Mouse (Mus musculus) CH12.LX (cell line): ENCODE measurements at regions not wholly inside any gene's neighbourhood (a gene's known extent, or its start where the extent isn't known, plus 50 kb on each side); places are given as distances from the start of the nearest gene placed in this dataset.

ENCODE experiments used
- DNase-seq: peaks from one replicate; pipeline ENCODE4 v3.0.0-alpha.2; 2013; ENCODE audit errors: extremely low read depth
- H3K27ac ChIP-seq: 2 replicates; pipeline ENCODE4 v1.5.1; 2012; ENCODE audit warnings: low read depth, mild to moderate bottlenecking, control low read depth, moderate library complexity; ENCODE audit not compliant: insufficient read depth
- H3K27me3 ChIP-seq: replicated peaks from 2 replicates; pipeline ENCODE3; 2012; ENCODE audit warnings: inconsistent platforms
- H3K36me3 ChIP-seq, 2 experiments: replicated peaks in 1 of 2; 2 replicates each; pipeline versions ENCODE3 to v1.6.1; 2012; ENCODE audit warnings: inconsistent platforms in 1 of 2, low read length in 1 of 2, mild to moderate bottlenecking in 1 of 2, mixed read lengths in 1 of 2, moderate library complexity in 1 of 2; ENCODE audit not compliant: control insufficient read depth in 1 of 2, insufficient read depth in 1 of 2
- H3K4me1 ChIP-seq, 2 experiments: 2 replicates each; pipeline ENCODE4 v1.6.1; 2012; ENCODE audit warnings: inconsistent platforms in 1 of 2, moderate library complexity in 1 of 2; ENCODE audit not compliant: insufficient read depth in 2 of 2, control insufficient read depth in 1 of 2
- H3K4me2 ChIP-seq: 2 replicates; pipeline ENCODE4 v1.6.1; 2012; ENCODE audit warnings: low read depth, mild to moderate bottlenecking, control low read depth; ENCODE audit not compliant: poor library complexity, insufficient read depth, severe bottlenecking
- H3K4me3 ChIP-seq, 3 experiments: fragments of 150-350 bp in 1 of 3; sonication (generic) in 1 of 3; replicated peaks in 1 of 3; 2 replicates each; pipeline versions ENCODE3 to v1.5.1; 2011 to 2012; ENCODE audit warnings: low read depth in 2 of 3, low read length in 2 of 3, mild to moderate bottlenecking in 2 of 3, moderate library complexity in 2 of 3, control low read depth in 1 of 3, improper control_type of control experiment in 1 of 3, inconsistent platforms in 1 of 3, mixed read lengths in 1 of 3; ENCODE audit not compliant: poor library complexity in 1 of 3
- H3K79me2 ChIP-seq: replicated peaks from 2 replicates; pipeline ENCODE4 v1.6.1; 2012; ENCODE audit warnings: mild to moderate bottlenecking, moderate library complexity; ENCODE audit not compliant: control insufficient read depth, poor library complexity, insufficient read depth, severe bottlenecking; ENCODE audit errors: extremely low read depth
- H3K9ac ChIP-seq: 2 replicates; pipeline ENCODE4 v1.6.1; 2012; ENCODE audit warnings: low read depth, mild to moderate bottlenecking, control low read depth, moderate library complexity; ENCODE audit not compliant: insufficient read depth
- H3K9me3 ChIP-seq: replicated peaks from 2 replicates; pipeline ENCODE3; 2012; ENCODE audit warnings: low read length, inconsistent platforms, mixed read lengths
- CHD1 ChIP-seq: IDR thresholded peaks from 2 replicates; pipeline ENCODE4 v1.6.1; 2012; ENCODE audit warnings: low read depth, low read length, improper control_type of control experiment, inconsistent platforms
- CHD2 ChIP-seq: IDR thresholded peaks from 2 replicates; pipeline ENCODE4 v1.6.1; 2011; ENCODE audit warnings: low read length, improper control_type of control experiment
- ELF1 ChIP-seq: IDR thresholded peaks from 2 replicates; pipeline ENCODE4 v1.6.1; 2014; ENCODE audit warnings: low read depth, mild to moderate bottlenecking, inconsistent platforms, low read length, improper control_type of control experiment
- EP300 ChIP-seq: IDR thresholded peaks from 2 replicates; pipeline ENCODE4 v1.6.1; 2011; ENCODE audit warnings: low read length, improper control_type of control experiment
- ETS1 ChIP-seq: conservative IDR thresholded peaks from 2 replicates; pipeline ENCODE4 v1.6.1; 2012; ENCODE audit warnings: low read depth, mild to moderate bottlenecking, inconsistent platforms, low read length, improper control_type of control experiment, moderate library complexity
- GABPA ChIP-seq: IDR thresholded peaks from 2 replicates; pipeline ENCODE4 v1.6.1; 2012; ENCODE audit warnings: low read depth, low read length, improper control_type of control experiment, inconsistent platforms; ENCODE audit not compliant: insufficient replicate concordance
- IRF4 ChIP-seq: IDR thresholded peaks from 2 replicates; pipeline ENCODE4 v1.6.1; 2014; ENCODE audit warnings: low read depth, mild to moderate bottlenecking, inconsistent platforms, low read length, improper control_type of control experiment
- JUN ChIP-seq: IDR thresholded peaks from 2 replicates; pipeline ENCODE4 v1.6.1; 2011; ENCODE audit warnings: low read depth, mild to moderate bottlenecking, low read length, improper control_type of control experiment, moderate library complexity; ENCODE audit not compliant: insufficient read depth
- JUND ChIP-seq: conservative IDR thresholded peaks from 2 replicates; pipeline ENCODE4 v1.6.1; 2011; ENCODE audit warnings: low read depth, low read length, improper control_type of control experiment
- KAT2A ChIP-seq: IDR thresholded peaks from 2 replicates; pipeline ENCODE4 v1.6.1; 2012; ENCODE audit warnings: low read length, improper control_type of control experiment, inconsistent platforms; ENCODE audit not compliant: insufficient replicate concordance
- MAFK ChIP-seq: IDR thresholded peaks from 2 replicates; pipeline ENCODE4 v1.6.1; 2011; ENCODE audit warnings: low read length, improper control_type of control experiment; ENCODE audit not compliant: insufficient replicate concordance
- MAX ChIP-seq: IDR thresholded peaks from 2 replicates; pipeline ENCODE4 v1.6.1; 2011; ENCODE audit warnings: low read length, improper control_type of control experiment
- MAZ ChIP-seq: IDR thresholded peaks from 2 replicates; pipeline ENCODE4 v1.6.1; 2012; ENCODE audit warnings: low read depth, mild to moderate bottlenecking, inconsistent platforms, low read length, improper control_type of control experiment, moderate library complexity
- MYC ChIP-seq: IDR thresholded peaks from 2 replicates; pipeline ENCODE4 v1.6.1; 2011; ENCODE audit warnings: low read depth, mild to moderate bottlenecking, improper control_type of control experiment, low read length
- NELFE ChIP-seq: IDR thresholded peaks from 2 replicates; pipeline ENCODE4 v1.6.1; 2011; ENCODE audit warnings: low read depth, low read length, improper control_type of control experiment
- NRF1 ChIP-seq: IDR thresholded peaks from 2 replicates; pipeline ENCODE4 v1.6.1; 2014; ENCODE audit warnings: low read depth, mild to moderate bottlenecking, inconsistent platforms, low read length, improper control_type of control experiment, moderate library complexity
- PAX5 ChIP-seq: IDR thresholded peaks from 2 replicates; pipeline ENCODE4 v1.6.1; 2012; ENCODE audit warnings: low read length, inconsistent platforms, mixed read lengths
- POLR2A ChIP-seq: IDR thresholded peaks from 2 replicates; pipeline ENCODE4 v1.6.1; 2011; ENCODE audit warnings: low read depth, mild to moderate bottlenecking, improper control_type of control experiment, low read length
- RCOR1 ChIP-seq: conservative IDR thresholded peaks from 2 replicates; pipeline ENCODE4 v1.6.1; 2012; ENCODE audit warnings: low read depth, mild to moderate bottlenecking, inconsistent platforms, low read length, improper control_type of control experiment
- SMC3 ChIP-seq: IDR thresholded peaks from 2 replicates; pipeline ENCODE4 v1.6.1; 2011; ENCODE audit warnings: low read depth, low read length, improper control_type of control experiment
- TBP ChIP-seq: conservative IDR thresholded peaks from 2 replicates; pipeline ENCODE4 v1.6.1; 2011; ENCODE audit warnings: low read depth, low read length, improper control_type of control experiment
- TCF12 ChIP-seq: IDR thresholded peaks from 2 replicates; pipeline ENCODE4 v1.6.1; 2014; ENCODE audit warnings: low read depth, mild to moderate bottlenecking, inconsistent platforms, low read length, improper control_type of control experiment
- UBTF ChIP-seq: IDR thresholded peaks from 2 replicates; pipeline ENCODE4 v1.6.1; 2012; ENCODE audit warnings: low read depth, mild to moderate bottlenecking, inconsistent platforms, low read length, improper control_type of control experiment, moderate library complexity
- USF2 ChIP-seq: conservative IDR thresholded peaks from 2 replicates; pipeline ENCODE4 v1.6.1; 2011; ENCODE audit warnings: low read depth, low read length, improper control_type of control experiment
- ZC3H11A ChIP-seq: IDR thresholded peaks from 2 replicates; pipeline ENCODE4 v1.6.1; 2012; ENCODE audit warnings: low read depth, mild to moderate bottlenecking, inconsistent platforms, low read length, improper control_type of control experiment
- ZKSCAN1 ChIP-seq: IDR thresholded peaks from 2 replicates; pipeline ENCODE4 v1.6.1; 2012; ENCODE audit warnings: low read depth, inconsistent platforms, low read length, improper control_type of control experiment, borderline replicate concordance
- ZMIZ1 ChIP-seq: IDR thresholded peaks from 2 replicates; pipeline ENCODE4 v1.6.1; 2012; ENCODE audit warnings: low read depth, mild to moderate bottlenecking, inconsistent platforms, low read length, improper control_type of control experiment
- dilution Hi-C: fragments of 300-500 bp; cut with MboI; formaldehyde crosslinking; loops from 2 replicates; pipeline ENCODE4 v1.14.3; 2020; ENCODE audit warnings: low sequenced_read_pairs; ENCODE audit not compliant: extremely low pct_unique_long_range_greater_than_20kb, extremely low pct_ligation_motif_present
- in situ Hi-C: fragments of 300-500 bp; cut with MboI; formaldehyde crosslinking; loops from 3 replicates; pipeline ENCODE4 v1.14.3; 2019; ENCODE audit warnings: low sequenced_read_pairs, low pct_ligation_motif_present, low pct_unique_long_range_greater_than_20kb, mixed read lengths

GRCm38 (mm10) chr9:42192967-42193733, 69.1 kb upstream of the Sorl1 start:
- DNase-seq = no peak
- Histone ChIP-seq H3K9ac (no peak overlapping the region), H3K4me3 (no peak overlapping the region), H3K27ac (no peak overlapping the region), H3K79me2 (no peaks in the 10 kb centered on the region)
- in situ Hi-C loops = no loop called here
- TF ChIP-seq GABPA (no peak), NELFE (no peak), MAX (no peak), POLR2A (no peak), UBTF (no peak), SMC3 (no peak), ELF1 (no peak), PAX5 (no peak), ZMIZ1 (no peak), IRF4 (no peak), JUN (no peak), TCF12 (no peak), EP300 (no peak), MAZ (no peak), ETS1 (no peak), MYC (no peak)
- TF ChIP-seq, all 38 proteins: peak for 0
- H3K36me3 ChIP-seq = no peaks in the 10 kb centered on the region
- H3K27me3 ChIP-seq = no peaks in the 10 kb centered on the region
- 0 out of 4 replicates have a peak, but pooled peaks cover 0 to 2% of the 10 kb centered on the region in 2 experiments for H3K4me1 ChIP-seq
- no peaks in the 10 kb centered on the region for H3K9me3 ChIP-seq
- no peak overlapping the region for H3K4me2 ChIP-seq
- dilution Hi-C loops = no loop called here

- dilution Hi-C loops = no loop called here
- H3K9me3 ChIP-seq = peaks cover 4% of the 10 kb centered on the region
- TF ChIP-seq CHD2 (no peak), POLR2A (no peak), KAT2A (no peak), ETS1 (no peak), GABPA (no peak), TBP (no peak), USF2 (no peak), MAFK (no peak), JUN (no peak), JUND (no peak), NELFE (no peak), TCF12 (no peak), RCOR1 (no peak), NRF1 (no peak), UBTF (no peak), ZKSCAN1 (no peak), ZC3H11A (no peak), SMC3 (no peak), CHD1 (no peak), EP300 (no peak)
These were observed 63.5 kb upstream of the Sorl1 start for GRCm38 (mm10) chr9:42187371-42188228.

More at GRCm38 (mm10) chr9:42187371-42188228, 63.5 kb upstream of the Sorl1 start:
- Histone ChIP-seq H3K79me2 (no peaks in the 10 kb centered on the region), H3K4me1 (peaks cover 2 to 7% of the 10 kb centered on the region in 2 experiments; a peak in 2 of 4 replicates), H3K4me2 (no peak overlapping the region), H3K27me3 (no peaks in the 10 kb centered on the region), H3K9ac (no peak overlapping the region), H3K4me3 (no peak overlapping the region), H3K36me3 (no peaks in the 10 kb centered on the region), H3K27ac (no peak overlapping the region)
- in situ Hi-C loops = no loop called here
- no peak for DNase-seq
